Mouse (Mus musculus) left cerebral cortex, adult 8-10 months (tissue): ENCODE measurements around the gene Vamp2. TPM values are rescaled to one million over a fixed set of nuclear protein-coding genes. Genes with fewer than 3 reads are reported as not detected.

Experiments used
- DNase-seq, 2 experiments: peaks; one replicate each; pipeline ENCODE4 v3.0.0; 2022; ENCODE audit warnings: low spot score in 2 of 2
- total RNA-seq, 4 experiments: library from RNA; stranded (reverse); gene quantifications; 2 replicates each; pipeline ENCODE4 v1.2.4; 2022

Vamp2 gene
- total RNA-seq, 4 experiments from 2014 or later, result 1,002 to 1,054 (median 1,038) TPM

DNA sequence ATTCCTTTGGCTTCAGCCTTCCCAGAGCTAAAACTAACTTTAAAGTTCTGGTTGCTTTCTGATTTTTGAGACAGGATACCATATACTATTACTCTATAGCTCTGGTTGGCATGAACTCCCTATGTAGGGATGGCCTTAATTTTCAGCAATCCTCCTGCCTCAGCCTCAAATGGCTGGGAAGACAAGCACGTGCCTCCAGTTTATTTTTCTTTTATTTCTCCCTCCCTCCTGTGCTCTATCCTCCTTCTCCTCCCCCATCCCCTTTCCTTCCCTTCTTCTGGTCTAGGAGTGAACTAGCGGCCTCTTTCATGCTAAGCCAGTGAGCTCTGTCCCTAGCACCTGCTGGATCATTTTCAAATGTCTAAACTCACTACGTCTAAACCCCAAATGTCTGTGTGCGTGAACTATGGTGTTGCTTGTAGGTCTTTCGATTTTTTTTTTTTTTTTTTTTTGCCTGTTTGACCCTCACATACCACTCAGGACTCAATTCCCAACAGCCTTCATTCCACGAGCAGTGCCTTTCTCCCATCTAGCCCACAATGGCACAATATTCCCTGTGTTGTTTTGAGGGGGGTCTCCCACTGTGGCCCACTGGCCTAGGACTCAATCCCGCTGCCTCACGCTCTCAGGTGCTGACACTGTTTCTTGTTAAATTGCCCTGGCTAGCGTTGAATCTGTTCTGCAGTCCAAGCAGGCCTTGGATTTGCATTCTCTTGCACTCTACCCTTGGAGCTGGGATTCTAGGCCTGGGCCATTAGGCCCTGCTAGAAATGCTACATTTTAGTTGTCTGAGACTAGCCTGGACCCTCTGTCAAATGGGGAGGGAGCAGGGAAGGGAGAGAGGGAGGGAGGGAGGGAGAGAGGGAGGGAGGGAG is 23.8 kb upstream of the Vamp2 start:
- DNase-seq, result no peak

DNA sequence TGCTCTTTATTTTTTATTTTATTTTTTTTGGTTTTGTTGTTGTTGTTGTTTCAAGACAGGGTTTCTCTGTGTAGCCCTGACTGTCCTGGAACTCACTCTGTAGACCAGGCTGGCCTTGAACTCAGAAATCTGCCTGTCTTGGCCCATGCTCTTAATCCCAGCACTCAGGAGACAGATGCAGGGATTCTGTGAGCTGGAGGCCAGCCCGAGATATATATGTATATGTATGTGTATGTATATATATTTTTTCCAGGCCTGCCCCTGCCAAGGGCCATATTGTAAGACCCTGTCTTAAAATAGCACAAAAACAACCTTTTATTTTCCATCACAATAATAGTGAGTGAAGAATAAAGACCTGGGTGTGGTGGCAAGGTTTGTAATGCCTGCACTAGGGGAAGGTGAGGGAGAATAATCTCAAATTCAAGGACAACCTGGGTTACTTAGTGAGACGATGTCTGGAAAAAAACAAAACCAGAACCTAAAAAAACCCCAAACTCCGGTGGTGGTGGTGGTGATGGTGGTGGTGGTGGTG is 22.8 kb upstream of the Vamp2 start:
- no peak for DNase-seq

DNA sequence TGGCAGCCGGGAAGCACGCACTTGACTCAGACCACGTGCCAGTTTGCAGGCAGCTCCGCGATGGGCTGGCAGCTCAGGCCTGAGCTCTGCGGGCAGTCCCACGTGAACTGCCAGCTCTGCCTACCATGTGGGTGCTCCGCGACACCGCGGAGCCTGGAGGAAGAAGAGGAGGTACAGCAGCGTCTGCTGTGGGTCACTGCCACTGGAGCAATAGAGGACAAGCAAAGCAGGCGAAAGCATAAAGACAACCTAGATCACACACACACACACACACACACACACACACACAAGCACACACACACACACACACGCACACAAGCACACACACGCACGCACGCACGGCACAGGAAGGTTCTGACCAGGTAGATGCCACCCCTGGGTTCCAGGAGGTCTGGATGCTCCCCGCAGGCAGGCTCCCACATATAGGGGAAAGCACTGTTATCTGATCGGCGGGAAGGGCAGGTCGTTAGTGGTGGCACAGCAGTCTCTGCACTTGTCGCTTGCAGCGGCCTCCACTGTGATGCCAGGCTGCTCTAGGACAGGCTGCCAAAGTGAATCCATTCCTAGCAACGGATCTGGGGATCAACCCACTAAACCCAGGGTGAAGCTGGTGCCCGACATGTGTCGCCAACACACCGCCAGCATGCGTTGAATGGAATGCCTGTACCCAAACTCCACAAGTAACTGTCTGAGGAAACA is 22.0 kb upstream of the Vamp2 start:
- DNase-seq, result peak; percentile 46 to 74

DNA sequence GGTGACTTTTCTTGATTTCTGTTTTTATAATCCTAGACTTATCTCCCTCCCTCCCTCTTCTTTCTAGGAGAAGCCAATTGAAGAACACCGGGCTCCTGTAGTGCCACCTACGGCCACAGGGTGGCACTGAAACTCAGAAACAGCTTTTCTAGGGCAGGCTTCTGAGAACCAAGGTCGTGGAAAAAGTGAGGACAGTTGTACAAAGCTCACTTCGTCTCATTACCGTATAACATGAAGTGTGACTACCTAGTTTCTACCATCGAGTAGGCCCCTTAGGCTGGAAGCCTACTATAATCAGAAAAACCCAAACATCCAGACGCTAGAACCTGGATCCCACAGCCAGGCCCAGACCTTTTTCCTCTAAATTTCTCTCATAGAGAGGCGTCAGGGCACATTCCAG is 21.3 kb upstream of the Vamp2 start:
- peak; percentile 72 to 91 for DNase-seq

DNA sequence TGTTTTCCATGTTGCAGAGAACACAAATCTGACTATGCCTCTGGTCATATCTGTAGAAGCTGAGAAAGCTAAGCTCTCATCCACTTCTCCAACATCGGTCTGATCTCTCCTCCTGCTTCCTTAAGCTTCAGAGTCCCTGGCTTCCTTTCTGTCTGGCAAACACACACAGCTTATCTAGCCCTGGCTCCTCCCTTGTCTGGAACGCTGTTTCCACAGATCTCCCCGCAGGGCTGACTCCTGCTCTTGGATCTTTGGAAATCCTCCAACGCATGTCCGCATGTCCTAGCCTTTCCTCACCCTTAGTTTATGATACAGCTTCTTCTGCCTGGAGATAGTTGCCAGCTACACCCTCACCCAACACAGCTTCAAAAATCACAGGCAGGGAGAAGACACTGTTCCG is 20.7 kb upstream of the Vamp2 start:
- DNase-seq, result no peak

DNA sequence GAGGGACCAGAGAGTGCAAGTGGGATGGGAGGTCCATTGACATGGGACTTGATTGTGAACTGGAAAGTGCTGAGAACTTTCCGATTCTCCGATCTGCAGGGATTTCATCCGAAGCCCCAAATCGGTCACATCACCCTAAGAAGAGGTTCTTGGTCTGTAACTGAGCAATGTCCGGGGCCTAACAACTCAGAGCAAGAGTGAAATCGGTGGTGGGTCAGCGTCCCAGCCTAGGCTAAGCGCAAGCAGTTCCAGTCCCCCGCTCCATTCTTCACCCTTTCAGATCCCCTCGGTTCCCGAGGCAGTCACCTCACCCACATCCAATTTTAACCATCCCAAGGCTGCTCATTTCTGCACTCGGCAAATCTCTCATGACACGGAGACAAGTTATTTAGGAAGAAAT is 18.2 kb upstream of the Vamp2 start:
- peak in 1 of 2 experiments; percentile 26 for DNase-seq

DNA sequence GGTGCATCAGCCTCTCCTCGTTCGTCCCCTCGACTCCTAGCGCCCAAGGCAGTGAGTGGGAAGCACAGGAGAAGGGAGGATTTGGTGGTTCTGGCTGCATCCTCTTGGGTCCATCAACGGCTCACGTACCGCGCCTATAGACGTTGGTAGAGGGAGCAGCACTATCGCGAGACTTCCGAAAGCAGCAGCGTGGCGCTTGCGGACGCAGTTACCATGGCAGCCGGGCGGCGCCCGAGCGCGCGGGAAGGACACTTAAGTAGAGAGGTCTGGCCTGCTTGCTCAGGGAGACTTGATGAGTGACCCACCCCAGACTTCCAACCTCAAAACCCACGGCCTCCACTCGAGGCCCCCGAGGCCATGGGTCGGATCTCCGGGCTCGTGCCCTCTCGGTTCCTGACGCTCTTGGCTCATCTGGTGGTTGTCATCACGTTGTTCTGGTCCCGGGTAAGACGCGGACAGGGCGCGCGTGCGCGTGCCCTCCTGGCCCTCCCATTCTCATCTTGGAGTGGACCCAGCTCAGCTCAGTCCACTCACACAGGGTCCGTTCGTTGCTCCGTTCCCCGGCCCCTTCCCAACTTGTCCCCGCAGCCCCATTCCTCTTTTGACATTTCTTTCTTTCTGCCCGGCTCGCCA is 17.6 kb upstream of the Vamp2 start, which contains the start of gene Tmem107:
TSS of gene Tmem107 (plus strand) at position 217 of the 633 bp plus-strand sequence.
- peak; percentile 90 to 94 for DNase-seq

DNA sequence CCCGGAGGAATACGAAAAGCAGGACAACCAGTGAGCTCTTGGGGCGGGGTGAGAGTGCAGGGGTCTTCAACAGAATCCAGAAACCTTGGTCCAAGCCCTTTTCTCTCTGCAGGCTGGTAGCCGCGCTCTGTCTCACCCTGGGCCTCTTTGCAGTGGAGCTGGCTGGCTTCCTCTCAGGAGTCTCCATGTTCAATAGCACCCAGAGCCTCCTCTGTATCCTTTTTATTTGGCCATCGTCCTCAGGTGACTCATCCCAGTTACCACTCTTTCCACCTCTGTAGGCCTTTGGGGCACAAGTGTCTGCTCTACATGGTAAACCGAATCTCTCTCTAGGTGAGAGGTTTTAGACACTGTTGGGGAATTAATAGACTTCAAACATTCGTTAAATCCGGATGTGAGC is 17.0 kb upstream of the Vamp2 start:
- DNase-seq, result no peak

DNA sequence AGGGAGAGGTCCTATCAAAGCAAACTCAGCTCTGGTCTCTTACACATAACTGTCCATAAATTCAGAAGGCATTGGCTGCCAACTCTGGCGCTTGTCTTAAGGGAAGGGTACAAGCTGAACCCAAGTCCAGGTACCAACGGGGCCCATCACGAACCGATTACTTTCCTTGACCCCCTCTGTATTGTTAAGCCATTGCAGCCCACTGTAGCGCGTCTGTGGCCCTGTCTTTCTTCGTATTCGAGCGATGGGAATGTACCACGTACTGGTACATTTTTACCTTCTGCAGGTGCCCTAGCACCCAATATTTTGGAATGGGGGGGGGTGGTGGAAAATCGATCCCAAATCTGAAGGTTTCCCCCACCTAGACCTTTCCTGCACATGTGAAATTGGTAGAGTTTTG is 16.1 kb upstream of the Vamp2 start:
- DNase-seq, result no peak

DNA sequence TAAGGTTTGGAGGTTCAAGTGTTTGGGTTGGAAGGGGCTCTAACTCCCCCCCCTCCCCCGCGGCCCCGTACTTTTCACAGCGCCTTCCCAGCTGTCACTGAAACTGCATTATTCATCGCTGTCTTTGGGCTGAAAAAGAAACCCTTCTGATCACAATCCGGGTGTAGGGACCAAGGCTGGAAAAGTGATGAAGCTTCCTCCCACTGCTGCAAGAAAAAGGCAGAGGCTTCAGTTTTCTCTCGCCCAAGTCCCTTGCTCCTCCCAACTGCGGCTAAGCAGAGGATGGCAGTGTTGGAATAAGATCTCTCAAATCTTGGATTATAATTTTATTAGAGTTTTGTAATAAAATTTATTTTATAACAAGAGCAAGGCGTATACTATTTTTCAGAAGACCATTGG is 15.6 kb upstream of the Vamp2 start:
- DNase-seq, result no peak

DNA sequence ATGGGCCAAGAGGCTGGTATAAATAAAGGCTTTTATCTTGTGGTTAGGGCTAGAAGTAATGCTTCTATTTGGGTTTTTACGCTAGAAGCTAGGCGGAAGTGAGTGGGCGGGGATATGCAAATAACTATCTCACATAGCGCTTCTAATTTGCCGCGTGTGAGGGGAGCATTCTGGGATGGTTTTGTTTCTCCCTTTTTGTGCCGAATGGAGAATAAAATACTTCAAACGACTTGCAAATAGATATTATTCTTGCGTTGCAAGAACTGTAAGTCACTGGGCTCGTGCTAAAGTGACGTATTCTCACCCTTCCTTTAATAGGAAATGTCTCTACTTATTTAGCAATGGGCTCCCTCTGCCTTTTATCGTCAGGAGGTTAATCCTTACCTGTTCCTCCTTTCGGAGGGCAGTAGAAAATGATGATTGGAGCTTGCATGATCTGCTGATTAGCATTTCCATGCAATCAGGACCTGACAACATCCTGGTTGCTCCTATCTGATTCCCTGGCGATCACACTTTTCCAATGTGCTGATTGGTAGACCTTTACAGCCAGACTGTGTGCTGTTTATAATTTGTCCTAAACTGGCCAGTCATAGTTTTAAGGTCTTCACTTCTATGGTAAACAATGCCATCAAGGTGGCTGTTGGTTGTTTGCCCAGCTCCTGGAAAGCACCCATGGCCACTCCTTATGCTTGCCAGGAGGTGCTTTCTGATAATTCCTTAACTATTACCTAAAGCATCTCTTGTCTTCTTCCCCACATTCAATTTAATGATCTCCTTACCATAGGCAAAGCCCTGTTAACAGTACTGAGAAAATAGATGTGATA is 15.0 kb upstream of the Vamp2 start:
- DNase-seq, result peak; percentile 64 to 90

DNA sequence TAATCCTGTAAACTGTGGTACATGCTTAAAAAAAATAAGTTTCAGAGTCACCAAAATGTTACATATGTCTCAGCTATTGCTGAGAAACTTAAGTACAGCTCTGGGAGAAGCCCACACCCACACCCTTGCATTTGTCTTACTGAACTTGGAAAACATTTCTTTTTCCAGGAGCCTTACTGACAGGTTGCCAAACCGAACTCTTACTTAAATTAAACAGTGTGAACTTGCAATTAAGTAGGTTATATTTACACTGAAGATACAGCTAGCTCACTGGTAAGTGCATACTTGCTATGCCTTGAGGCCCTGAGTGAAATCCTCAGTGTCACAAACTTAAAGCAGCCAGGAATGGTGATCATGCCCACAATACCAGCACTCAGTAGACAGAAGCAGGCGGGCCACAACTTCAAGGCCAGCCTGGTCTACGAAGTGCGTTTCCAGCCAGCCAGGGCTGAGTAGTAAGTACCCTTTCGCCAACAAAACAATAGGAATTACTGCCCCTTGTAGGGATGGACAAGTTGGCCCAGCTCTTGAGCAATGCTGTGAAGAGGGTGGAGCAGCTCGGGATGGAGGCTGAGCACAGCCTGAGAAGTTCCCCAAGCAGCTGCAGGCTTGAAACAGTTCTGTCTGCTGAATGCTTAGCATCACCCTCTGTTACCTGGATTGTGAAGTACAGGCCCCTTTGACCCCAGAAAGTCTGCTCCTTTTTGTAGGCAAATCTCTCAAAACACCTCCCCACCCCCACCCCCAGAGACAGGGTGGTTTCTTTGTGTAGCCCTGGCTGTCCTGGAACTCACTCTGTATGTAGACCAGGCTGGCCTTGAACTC is 14.1 kb upstream of the Vamp2 start:
- no peak for DNase-seq

DNA sequence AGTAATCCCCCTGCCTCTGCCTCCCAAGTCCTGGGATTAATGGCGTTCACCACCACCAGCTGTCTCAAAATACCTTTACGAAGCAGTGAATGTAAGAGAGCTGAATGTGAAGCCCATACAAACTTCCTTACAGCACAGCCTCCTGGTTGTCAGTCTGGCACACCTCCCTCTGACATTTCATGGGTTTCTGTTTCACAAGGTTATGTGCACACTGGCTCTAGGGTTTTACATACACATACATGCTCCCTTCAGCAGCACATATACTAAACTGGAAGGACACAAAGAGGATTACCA is 13.6 kb upstream of the Vamp2 start:
- no peak for DNase-seq

DNA sequence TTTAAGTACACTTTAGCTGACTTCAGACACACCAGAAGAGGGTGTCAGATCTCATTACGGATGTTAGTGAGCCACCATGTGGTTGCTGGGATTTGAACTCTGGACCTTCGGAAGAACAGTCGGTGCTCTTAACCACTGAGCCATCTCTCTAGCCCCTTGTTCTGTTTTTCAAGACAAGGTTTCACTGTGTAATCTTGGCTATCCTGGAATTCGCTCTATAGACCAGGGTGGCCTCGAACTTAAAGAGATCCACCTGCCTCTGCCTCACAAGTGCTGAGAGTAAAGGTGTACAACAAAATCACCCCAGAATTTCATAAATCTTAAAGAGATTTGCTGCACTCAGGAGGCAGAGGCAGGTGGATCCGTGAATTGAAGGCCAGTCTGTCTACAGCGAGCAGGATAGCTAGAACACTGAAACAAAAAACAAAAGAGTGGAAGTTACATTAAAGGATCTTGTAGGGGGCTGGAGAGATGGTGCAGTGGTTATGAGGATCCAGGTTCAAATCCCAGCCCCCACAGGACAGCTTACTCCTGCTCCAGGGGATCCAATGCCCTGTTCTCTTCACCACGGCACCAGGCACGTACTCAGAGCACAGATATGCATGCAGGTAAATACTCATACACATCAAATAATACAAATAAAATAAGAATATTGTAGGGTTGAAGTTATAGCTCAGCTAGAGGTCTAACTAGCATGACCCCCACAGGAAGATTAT is 12.4 kb upstream of the Vamp2 start:
- no peak for DNase-seq

DNA sequence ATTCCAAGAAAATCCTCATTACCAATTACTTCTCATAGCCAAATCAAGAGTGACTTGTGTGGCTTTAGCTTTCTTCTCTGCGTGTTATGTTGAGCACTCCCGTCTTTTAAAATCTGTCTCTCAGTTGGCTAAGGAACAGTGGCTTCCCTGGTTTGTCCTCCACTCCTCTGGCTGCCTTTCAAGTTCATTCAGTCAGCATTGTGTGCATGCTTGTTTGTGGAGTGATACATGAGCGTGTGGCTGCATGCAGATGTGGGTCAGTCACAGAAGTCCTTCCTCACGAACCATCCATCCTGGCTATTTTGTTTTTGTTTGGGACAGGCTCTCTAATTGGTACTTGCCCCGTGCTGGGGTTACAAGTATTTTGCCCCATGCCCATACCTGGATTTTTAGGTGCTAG is 11.7 kb upstream of the Vamp2 start:
- no peak for DNase-seq

DNA sequence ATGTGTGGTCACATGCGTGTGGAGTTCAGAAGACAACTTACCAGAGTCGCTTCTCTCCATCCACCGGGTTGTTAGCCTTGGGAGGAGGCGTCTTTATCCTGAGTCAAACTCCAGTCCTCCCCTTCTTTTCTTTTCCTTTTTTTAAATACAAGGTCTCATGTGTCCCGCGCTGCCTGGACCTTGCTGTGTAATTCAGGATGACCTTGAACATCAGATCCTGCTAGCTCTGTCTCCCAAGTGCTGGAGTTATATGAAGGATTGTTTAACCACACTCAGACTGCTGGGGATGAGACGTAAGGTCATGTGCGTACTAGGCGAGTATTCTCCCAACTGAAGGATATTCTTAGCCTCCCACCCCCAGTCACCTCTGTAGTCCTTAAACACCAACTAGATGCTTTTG is 11.0 kb upstream of the Vamp2 start:
- DNase-seq, result no peak

DNA sequence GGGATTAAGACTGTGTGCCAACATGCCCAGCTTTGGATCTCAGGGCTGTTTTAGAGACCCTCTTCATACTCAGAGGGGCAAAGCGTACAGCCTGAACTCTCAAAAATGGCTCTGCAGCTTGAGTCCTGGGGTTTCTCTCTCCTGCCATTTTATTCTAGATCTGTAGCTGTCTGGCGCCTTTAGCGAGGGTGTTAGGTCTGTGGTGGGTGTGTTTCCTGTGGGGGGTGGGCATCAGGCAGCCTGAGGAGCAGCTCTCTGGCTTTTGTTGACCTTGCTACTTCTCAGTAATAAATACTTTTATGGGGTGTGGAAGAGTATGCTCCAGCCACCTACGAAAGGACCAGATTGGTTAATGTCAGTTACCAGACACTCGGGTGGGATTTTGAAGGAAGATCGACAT is 10.2 kb upstream of the Vamp2 start:
- no peak for DNase-seq

DNA sequence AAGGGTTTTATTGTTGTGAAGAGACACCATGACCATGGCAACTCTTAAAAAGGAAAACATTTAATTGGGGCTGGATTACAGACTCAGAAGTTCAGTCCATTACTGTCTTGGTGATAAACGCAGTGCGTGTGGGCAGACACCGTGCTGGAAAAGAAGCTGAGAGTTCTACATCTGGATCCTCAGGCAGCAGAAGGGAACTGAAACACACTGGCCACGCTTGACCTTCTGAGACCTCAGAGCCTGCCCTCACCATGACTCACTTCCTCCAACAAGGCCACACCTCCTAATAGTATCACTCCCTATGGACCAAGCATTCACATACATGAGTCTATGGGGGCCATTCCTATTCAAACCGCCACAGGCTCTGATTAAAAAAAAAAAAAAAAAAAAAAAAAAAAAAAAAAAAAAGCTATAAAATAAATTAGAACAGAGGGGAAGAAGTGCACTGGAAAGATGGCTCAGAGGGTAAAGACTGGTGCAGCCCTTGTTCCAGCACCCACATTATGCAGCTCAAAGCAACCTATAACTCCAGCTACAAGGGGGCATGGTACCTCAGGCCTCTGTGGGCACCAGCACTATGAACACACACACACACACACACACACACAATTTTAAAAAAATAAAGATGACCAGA is 9.4 kb upstream of the Vamp2 start:
- DNase-seq, result no peak

DNA sequence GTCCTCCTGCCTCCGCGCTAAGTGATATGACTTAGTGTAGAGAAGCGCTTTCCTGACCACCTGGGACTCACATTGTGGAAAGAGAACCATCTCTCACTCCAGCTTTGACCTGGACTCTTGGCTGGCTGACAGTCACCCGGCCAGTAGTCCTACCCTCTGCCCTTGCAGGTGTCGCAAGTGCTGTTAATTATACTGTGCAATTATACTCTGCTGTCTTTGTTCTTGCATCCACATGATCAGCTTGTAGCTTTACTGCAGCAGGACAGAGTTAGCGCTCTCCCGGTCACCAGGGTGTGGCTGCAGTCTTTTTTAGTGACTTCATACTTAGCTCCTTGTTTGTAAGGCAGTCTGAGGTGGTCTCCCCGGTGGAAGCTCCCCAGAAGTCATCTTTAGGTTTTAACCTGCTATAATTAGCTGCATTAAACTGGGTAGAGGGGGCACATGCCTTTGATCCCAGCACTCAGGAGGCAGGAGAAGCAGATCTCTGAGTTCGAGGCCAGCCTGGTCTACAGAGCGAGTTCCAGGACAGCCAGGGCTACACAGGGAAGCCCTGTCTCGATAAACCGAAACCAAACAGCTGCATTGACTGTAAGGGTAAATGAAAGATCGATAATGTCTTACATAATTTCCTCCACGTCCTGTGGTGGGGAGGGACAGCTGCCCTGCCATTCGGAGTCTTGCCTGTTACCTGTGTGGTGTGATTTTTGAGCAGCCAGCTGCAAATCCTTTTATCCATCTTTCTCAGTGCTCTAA is 8.0 kb upstream of the Vamp2 start:
- DNase-seq, result no peak
